Mouse (Mus musculus) left cerebral cortex, adult 9 months (tissue): ENCODE measurements around the gene Ctdnep1.

Experiments used
- DNase-seq, 2 experiments: peaks; one replicate each; pipeline ENCODE4 v3.0.0; 2022; ENCODE audit warnings: low spot score in 2 of 2

The Ctdnep1 gene

DNA sequence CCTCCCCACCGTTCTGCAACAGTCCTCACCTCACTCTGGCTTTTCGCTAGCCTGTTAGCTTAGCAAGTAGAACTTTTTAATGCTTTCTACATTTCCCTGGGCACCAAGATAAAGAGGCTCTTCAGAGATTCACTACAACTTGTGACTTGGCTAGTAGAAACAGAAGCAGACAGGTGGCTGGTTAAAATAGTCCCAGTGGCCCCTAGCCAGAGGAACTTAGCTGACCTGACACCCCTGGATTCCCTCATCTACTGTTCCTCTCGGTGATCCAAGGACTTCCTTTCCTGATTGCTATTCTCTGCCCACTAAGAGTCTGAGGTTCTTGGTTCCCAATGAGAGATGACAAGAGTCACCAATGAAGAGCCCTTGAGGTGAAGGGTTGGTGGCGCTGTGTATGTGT, 2.4 kb downstream of the Ctdnep1 start:
- DNase-seq = no peak

DNA sequence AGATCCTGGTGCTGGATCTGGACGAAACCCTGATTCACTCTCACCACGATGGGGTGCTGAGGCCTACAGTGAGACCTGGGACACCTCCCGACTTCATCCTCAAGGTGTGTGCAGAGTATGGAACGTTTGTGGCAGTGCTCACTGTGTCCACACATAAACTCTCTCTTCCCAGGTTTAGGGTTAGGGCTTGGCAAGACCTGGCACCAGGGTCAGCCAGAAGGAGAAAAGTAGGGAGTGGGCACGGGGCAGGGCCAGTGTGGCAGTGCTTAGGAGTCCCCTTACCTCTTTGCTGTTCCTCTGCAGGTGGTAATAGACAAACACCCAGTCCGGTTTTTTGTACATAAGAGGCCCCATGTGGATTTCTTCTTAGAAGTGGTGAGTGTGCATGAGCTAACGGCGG, 3.5 kb downstream of the Ctdnep1 start:
- DNase-seq = no peak

DNA sequence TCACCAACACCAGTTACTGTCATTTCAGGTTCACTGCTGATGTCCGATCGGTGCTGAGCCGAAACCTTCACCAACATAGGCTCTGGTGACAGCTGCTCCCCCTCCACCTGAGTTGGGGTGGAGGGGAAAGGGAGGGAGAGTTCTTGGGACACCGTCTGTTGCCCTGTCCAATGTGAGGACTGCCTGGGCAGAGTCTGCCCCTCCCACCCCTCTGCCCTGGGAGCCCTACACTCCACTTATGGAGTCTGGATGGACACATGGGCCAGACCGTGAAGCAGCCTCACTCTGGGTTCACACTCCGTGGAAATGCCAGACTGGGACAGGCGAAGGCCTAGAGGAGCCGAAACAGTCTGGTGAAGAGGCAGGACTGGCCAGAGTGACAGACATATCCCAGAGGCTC, 9.0 kb downstream of the Ctdnep1 start:
- no peak for DNase-seq

DNA sequence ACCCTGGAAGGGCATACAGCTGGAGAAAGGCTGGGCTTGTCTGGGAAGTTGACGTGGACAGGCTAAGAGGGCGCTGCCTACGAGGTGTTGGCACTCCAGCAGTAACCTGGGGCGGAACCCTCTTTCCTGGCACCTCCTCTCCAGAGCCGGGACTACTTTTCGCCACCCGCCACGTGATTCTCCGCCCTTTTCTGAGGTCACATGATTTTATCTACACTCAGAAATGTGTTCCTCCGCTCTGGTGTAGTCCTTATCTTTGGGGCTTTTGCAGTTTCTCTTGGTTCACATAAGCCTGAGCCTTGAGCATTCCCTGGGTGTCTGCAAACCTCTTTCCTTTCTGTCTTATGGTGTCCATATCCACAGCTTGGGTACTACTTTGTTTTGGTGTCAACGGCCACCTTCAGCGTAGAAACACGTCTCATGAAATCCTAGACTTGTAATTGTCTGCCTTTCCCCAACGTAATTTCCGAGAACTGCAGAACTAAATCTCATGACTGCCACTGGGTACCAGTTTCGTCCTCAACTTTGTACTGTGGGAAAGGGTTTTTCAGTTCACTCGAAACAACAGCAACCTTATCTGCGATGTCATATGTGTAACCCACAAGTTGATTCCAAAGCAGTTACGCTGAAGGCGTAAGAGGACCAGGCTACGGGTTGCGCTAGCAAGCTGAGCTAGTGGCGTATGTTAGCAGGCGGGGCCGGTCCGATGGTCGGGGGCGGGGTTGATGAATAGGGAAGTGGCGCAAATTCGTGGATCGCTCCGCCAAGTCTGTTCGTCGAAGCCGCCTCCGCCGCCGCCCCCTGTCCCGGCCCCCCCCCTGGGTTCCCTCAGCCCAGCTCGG, 10.1 kb downstream of the Ctdnep1 start, which contains the start of gene Gabarap:
Gene Gabarap (plus strand): TSS at position 294 of the 842 bp plus-strand sequence.
- DNase-seq = peak; percentile 86 to 97

DNA sequence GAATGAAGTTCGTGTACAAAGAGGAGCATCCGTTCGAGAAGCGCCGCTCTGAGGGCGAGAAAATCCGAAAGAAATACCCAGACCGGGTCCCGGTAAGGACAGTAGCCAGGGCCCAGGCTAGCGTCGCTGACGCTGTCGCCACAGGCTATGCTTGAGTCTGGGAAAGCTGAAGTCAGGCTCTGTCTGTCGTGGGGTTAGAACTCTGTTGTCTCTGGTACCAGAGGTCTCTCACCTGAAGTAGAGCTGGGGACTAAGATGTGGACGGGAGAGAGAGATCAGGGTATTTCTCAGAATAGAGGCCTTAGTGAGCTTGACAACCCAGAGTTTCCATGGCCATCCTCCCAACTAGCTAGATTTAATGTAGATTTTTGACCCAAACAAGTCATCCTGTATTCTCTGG, 10.8 kb downstream of the Ctdnep1 start:
- DNase-seq = no peak

DNA sequence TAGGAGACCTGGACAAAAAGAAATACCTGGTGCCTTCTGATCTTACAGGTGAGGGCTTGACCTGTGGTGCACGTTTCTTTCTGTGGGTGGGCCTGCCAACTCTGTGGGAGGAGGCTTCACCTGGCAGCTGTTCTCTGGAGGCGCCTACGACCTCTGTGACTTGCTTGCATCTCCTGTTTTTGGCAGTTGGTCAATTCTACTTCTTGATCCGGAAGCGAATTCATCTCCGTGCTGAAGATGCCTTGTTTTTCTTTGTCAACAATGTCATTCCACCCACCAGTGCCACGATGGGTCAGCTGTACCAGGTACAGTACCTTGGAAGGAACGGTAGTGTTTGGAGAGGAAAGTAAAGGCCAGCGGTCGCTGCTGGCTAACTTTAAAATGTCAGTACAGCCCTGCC, 11.4 kb downstream of the Ctdnep1 start:
- DNase-seq = no peak

DNA sequence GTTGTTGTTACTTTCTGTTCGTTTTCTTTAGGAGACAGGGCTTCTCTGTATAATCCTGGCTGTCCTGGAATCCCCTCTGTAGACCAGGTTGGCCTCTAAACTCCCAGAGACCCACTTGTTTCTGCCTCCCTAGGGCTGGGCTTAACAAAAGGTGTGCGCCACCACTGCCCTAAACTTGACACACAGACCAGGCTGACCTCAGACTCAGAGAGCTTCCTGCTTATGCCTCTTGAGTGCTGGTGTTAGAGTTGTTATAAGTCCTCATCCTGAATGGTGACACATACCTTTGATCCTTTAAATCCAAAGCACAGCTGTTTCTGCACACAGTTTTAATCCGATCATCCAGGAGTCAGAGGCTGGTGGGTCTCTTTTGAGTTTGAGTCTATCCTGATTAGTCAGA, 12.0 kb downstream of the Ctdnep1 start:
- no peak for DNase-seq

DNA sequence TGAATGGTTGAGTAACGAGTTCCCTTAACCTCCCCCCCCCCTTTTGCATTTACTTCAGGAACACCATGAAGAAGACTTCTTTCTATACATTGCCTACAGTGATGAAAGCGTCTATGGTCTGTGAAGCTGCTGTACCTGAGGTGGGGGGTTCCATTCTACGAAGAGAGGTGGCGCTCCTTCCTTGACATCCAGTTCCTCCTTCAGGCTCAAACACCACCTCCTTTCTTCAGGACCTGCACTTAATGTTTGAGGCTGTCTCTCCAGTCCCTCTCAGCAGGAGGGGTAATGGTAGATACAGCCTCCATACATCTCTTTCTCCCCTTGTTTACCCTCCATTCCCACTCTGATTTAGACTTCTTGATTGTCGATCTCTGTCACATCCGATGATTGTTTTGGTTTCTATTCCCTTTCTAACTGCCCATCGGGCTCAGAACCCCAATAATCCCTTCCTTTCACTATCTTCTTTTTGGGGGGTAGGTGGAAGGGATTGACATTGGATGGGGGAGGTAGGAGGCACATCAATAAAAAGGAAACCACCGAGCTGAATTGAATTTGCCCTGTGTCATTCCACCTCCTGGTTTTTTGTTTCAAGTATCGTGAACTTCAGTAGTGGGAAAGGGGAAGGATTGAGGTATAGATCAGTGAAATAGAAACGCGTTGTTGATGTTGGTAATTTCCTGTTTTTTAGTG, 13.6 kb downstream of the Ctdnep1 start:
- DNase-seq = no peak

DNA sequence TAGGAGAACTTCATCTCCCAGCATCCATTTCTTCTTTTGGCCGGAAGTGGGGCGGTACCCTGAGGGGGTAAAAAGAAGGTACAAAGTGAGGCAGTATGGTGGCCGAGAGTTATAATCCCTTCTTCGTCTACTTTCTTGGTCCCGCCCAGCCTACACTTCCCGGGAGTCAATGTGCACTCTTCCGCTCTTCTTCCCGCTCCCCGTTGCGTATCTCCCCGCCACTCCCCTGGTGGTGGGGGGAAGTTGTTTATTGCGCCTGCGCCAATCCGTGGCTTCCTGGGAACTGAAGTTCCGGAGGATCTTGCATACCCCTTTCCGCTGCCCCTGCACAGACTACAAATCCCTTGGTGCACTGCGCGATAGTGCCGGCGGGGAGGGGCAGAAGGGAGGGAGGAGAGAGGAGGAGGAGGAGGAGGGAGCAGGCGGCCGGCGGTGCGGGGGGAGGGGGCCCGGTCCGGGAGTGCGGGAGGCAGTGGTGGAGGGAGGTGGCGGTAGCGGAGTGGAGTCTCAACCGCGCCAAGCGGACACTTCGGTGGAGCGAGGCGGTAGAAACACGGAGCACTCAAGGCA, 14.5 kb downstream of the Ctdnep1 start, which contains the start of gene Phf23:
Gene Phf23 (plus strand): TSS at position 387 of the 570 bp plus-strand sequence.
- DNase-seq = peak; percentile 98 to 99

DNA sequence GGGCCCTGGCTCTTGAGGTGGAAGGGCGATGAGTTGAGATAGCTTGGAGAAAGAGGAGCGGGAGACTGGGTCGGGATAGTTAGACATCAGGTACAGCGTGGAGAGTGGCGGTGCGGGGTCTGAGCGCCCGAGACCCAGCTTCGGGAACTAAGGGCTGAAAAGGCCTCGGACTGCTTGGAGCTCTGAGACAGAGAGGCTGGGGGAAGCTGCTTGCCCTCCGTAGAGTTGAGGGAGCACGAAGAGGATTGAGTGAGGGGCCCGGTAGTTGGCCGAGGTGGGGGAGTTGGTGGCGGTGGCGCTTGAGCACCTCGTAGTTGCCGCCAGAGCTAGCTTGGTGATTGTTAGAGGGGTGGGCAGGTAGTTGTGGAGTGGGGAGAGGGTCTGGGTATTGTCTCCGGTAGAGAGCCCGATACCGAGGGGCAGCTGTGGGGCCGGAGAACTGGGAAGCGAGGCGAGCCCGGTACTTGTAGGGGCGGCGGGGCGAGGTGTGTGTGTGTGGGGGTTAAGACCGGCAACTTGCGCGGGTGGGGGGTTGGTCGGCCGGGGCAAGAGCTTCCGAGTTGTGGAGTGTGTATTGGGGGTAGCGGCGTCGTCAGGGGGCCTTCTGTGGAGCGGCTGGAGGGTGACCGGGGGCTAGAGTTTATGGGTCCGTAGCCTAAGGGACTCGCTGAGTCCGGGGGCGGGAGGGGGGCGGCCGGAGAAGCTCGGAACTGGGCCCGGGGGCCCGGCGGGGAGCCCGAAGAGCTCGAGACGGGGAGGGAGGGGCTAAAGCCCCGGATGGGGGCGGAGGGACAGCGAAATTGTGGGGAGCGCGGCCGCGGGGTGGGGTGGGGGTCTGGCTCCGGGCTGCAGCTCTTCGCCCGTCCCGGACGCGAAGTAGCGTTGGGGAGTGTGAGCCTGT, 15.5 kb downstream of the Ctdnep1 start:
- DNase-seq = no peak

DNA sequence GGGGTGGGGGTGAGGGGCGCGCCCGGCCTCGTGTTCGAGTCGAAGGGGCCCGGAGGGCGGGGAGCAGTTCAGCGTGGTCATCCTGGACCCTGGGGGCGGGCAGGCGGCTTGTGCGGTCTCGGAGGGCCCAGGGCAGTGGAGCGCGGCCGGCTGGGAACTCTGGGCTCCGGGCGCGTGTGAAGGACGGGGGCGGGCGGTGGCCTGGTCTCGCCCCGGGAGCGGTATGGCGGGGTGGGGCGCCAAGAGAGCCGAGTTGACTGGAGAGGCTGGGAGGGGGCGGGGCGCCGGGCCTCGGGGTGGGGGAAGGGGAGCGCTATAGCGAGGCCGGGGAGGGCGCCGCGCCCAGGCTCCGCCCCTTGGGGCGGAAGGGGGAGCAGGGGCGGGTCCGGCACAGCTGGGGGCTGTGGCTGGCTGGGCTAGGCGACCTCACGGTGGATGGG, 16.1 kb downstream of the Ctdnep1 start:
- peak in 1 of 2 experiments; percentile 64 for DNase-seq

DNA sequence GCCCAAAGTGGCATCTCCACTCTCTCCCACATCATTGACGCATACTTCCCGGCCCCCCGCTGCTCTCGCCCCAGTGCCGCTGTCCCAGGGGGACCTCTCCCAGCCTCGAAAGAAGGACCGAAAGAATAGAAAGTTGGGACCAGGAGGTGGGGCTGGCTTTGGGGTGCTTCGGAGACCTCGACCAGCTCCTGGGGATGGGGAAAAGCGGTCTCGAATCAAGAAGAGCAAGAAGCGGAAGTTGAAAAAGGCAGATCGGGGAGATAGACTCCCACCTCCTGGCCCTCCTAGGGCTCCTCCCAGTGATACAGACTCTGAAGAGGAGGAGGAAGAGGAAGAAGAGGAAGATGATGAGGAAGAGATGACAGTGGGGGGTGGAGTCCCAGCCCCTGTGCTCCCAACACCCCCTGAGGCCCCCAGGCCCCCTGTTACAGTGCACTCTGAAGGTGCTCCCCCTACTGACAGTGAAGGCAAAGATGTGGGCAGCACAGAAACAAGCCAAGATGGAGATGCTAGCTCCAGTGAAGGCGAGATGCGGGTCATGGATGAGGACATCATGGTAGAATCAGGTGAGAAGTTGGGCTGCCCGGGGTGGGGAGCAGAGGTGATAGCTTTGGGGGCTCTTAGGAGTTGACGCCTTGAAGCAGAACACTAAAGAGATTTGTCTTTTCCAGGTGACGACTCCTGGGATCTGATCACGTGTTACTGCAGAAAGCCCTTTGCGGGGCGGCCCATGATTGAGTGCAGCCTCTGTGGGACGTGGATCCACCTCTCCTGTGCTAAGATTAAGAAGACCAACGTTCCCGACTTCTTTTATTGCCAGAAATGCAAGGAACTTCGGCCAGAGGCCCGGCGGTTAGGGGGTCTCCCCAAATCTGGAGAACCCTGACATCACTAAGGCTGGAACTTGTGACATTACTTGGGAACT, 17.9 kb downstream of the Ctdnep1 start:
- no peak for DNase-seq

DNA sequence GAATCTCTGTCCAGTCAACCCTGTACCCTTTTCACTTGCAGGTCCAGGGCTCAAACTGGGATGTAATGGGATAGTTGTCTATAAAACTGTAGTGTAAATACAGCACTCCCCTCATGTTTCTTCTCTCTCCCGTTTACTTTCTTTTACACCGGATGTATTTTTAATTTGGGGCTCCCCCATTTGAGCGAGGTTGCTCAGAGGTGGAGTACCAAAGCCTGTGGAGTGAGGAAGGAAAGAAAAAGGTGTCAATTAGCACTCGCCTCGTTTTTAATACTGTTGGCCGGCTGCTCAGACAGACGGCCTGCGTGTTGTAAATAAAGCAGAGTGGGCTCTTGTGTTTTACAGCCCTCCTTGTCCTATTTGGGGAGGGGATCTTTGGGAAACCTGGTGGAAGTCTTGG, 18.7 kb downstream of the Ctdnep1 start:
- no peak for DNase-seq

DNA sequence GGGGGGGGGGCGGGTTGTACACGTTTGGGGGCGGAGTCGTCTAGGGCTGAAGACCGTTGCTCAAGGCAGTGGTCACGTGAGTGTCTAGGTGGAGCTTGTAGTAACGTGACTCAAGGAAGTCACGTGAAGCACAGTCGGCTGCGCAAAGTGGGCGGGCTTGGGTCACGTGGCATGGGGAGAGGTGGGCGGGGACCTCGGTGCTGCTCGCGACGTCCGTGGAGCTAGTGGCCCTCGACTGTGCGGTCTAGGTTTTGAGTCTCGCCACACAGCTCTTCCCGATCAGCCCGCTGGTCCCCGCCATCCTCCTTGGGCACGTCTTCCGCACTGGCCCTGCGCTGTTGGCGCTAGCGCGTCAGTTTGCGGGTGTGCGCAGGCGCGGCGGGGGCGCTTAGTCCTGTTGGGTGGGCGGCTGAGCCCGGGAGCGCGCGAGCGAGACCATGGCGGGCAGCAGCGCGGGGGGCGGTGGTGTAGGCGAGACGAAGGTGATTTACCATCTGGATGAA, 19.5 kb downstream of the Ctdnep1 start, which contains the start of gene Dvl2:
Gene Dvl2 (plus strand): TSS at position 200 of the 503 bp plus-strand sequence.
- DNase-seq = peak; percentile 86 to 91

DNA sequence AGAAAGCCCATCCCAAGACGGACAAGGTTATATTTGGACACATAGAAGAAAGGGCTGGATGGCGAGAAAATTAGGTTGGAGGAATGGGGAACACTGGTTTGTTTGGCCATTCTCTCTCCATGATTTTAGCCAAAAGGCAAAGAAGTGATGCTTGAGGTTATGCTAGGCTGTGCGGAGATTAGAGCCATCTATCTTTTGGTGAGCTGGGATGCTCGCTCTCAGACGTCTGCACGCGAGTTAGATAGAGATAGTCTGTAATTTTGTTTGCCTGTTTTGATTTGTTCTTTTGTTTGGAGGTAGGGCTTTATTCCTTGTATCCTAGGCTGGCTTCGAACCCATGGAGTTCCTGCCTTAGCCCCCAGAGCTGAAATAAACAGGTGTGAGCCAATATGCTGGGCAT, 20.2 kb downstream of the Ctdnep1 start:
- DNase-seq = no peak

DNA sequence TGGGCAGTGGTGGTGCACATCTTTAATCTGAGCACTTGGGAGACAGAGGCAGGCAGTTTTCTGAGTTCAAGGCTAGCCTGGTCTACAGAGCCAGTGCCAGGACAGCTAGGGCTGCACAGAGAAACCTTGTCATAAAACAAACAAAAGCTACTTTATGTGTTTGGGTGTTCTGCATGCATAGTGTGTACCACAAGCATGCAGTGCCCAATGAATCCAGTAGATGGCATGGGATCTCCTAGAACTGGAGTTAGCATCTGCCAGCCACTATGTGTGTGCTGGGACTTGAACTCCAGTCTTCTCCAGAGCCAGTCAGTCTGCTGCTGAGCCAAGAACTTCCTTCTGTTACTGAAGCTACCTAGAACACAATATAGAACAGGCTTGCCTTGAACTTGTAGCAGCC, 20.9 kb downstream of the Ctdnep1 start:
- no peak for DNase-seq

DNA sequence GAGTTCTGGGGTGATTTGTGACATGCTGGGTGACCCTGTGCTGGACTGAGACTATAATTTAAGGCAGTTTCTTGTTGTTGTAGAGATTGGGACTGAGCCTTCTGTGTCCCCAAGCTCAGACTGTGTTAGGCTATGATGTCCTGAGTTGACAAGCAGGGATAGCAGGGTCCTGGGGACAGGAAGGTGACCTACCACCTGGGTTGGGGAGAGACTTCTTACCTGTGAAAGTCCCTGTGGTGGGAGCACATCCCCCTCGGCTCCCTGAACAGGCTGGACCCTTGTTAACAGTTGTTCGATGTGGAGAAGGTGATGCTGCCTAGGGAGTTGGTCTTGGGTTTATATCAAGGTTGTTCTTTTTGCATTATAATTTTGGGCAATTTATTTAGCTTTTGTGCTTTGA, 21.5 kb downstream of the Ctdnep1 start:
- DNase-seq = no peak

DNA sequence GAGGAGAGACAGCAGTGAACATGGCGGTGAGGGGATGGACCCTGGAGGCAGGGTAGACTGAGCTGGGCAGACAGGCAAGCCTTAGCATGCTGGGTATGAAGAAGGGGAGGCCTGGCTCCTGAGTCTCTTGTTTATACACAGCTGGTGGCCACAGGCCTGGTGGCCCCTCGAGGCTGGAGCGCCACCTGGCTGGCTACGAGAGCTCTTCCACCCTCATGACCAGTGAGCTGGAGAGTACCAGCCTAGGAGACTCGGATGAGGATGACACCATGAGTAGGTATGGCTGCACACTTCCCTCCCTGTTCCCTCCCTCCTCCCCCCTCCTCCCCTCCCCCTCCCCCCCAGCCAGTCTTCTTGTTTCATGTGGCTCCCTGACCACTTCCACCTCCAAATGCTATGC, 24.6 kb downstream of the Ctdnep1 start:
- DNase-seq = no peak

DNA sequence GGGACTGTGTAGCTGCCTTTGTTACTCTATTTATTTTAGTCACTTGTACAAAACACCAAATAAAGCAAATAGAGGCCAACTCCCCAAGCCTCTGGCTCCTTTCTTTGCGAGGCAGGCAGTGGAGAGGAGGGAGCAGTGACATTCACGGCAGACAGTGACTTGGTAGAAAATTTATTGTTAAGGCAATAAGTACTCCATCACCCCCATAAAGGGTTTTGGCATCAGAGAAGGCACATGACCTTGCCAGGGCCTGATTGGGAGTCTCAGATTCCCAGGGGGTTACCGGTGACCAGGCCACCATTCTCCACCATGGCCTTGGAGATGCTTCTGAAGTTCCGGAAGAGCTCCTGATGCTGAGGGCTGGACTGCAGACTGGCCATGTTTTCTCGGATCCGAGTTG, 29.1 kb downstream of the Ctdnep1 start:
- DNase-seq = no peak

DNA sequence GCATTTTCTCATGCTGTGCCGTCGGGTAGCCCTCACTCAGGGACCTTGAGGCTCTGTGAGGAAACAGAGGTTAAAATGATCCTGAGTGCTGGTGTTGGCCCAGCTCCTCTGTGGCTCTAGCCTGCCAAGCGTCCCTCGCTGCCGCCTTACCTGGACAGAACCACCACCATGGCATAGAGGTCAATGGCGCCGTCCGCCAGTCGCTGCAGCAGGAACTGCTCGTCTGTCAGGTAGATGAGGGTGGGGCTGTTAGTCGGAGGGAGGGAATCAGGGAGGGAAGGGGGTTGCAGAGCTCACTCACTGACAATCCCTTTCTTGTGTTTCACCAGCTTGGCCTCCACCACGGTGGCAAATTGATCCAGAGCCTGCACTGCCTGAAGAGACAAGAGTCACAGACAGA, 29.6 kb downstream of the Ctdnep1 start:
- no peak for DNase-seq
